Mouse (Mus musculus): ENCODE results near the gene Rbm14.

Gene Rbm14

GRCm38 (mm10) chr19:4811063-4811908 lies at the start of gene Rbm14, which contains the start of gene Gm21992:
Rbm14 (minus strand) TSS chr19:4811634.
Gm21992 (minus strand) TSS chr19:4811612.
- peak; percentile 97 for DNase-seq (ENCODE audit: low read depth, low spot score)

- DNase-seq (ENCODE audit: low read depth, low spot score): no peak
Measured at GRCm38 (mm10) chr19:4859081-4859480, 47.6 kb upstream of the Rbm14 start.

GRCm38 (mm10) chr19:4855951-4856350 lies 44.5 kb upstream of the Rbm14 start:
- DNase-seq (ENCODE audit: low read depth, low spot score): no peak

- no peak for DNase-seq (ENCODE audit: low read depth, low spot score)
Measured at GRCm38 (mm10) chr19:4855470-4855820, 44.0 kb upstream of the Rbm14 start.

- peak; percentile 85 for DNase-seq (ENCODE audit: low read depth, low spot score)
Measured at GRCm38 (mm10) chr19:4854552-4855469, 43.4 kb upstream of the Rbm14 start, which contains the start of gene Ctsf. Ctsf (plus strand) TSS chr19:4855130.

GRCm38 (mm10) chr19:4850281-4850680 lies 38.8 kb upstream of the Rbm14 start:
- DNase-seq (ENCODE audit: low read depth, low spot score): no peak

GRCm38 (mm10) chr19:4849800-4850199 lies 38.4 kb upstream of the Rbm14 start:
- no peak for DNase-seq (ENCODE audit: low read depth, low spot score)

- DNase-seq (ENCODE audit: low read depth, low spot score): no peak
Measured at GRCm38 (mm10) chr19:4847490-4847889, 36.1 kb upstream of the Rbm14 start.

- DNase-seq (ENCODE audit: low read depth, low spot score): no peak
Measured at GRCm38 (mm10) chr19:4845846-4846245, 34.4 kb upstream of the Rbm14 start.

- no peak for DNase-seq (ENCODE audit: low read depth, low spot score)
Measured at GRCm38 (mm10) chr19:4842611-4843010, 31.2 kb upstream of the Rbm14 start.

- no peak for DNase-seq (ENCODE audit: low read depth, low spot score)
Measured at GRCm38 (mm10) chr19:4840848-4841247, 29.4 kb upstream of the Rbm14 start.

- DNase-seq (ENCODE audit: low read depth, low spot score): peak; percentile 87
Measured at GRCm38 (mm10) chr19:4839149-4839548, 27.7 kb upstream of the Rbm14 start, which contains the start of the genes Ccs and Ccdc87. Ccs (minus strand) TSS chr19:4839332. Ccdc87 (plus strand) TSS chr19:4839366.

GRCm38 (mm10) chr19:4838526-4839140 lies 27.2 kb upstream of the Rbm14 start:
- no peak for DNase-seq (ENCODE audit: low read depth, low spot score)

- DNase-seq (ENCODE audit: low read depth, low spot score): no peak
Measured at GRCm38 (mm10) chr19:4837049-4837448, 25.6 kb upstream of the Rbm14 start.

GRCm38 (mm10) chr19:4836096-4836495 lies 24.7 kb upstream of the Rbm14 start:
- no peak for DNase-seq (ENCODE audit: low read depth, low spot score)

GRCm38 (mm10) chr19:4833977-4834376 lies 22.5 kb upstream of the Rbm14 start:
- DNase-seq (ENCODE audit: low read depth, low spot score): no peak

GRCm38 (mm10) chr19:4829156-4829555 lies 17.7 kb upstream of the Rbm14 start:
- DNase-seq (ENCODE audit: low read depth, low spot score): no peak

GRCm38 (mm10) chr19:4828444-4829114 lies 17.1 kb upstream of the Rbm14 start:
- no peak for DNase-seq (ENCODE audit: low read depth, low spot score)

- DNase-seq (ENCODE audit: low read depth, low spot score): no peak
Measured at GRCm38 (mm10) chr19:4820678-4821303, 9.4 kb upstream of the Rbm14 start.

- no peak for DNase-seq (ENCODE audit: low read depth, low spot score)
Measured at GRCm38 (mm10) chr19:4817182-4817835, 5.9 kb upstream of the Rbm14 start.

Measured in retina, adult 2 months (tissue).